Mouse (Mus musculus): Measurements from ENCODE around the gene Lrif1. TPM values are rescaled to one million over a fixed set of nuclear protein-coding genes. Genes with fewer than 3 reads are reported as not detected.
"Not testable (repeated sequence)": the region's sequence is repeated elsewhere in the genome, so short reads cannot be mapped to it uniquely, and the experiment has no call there.

Gene Lrif1
- polyA plus RNA-seq (2016; fragmentation: Nextera tagmentation; extraction: Ambion mirVana): 14.8 and 18.2 TPM in 2 replicates

DNA sequence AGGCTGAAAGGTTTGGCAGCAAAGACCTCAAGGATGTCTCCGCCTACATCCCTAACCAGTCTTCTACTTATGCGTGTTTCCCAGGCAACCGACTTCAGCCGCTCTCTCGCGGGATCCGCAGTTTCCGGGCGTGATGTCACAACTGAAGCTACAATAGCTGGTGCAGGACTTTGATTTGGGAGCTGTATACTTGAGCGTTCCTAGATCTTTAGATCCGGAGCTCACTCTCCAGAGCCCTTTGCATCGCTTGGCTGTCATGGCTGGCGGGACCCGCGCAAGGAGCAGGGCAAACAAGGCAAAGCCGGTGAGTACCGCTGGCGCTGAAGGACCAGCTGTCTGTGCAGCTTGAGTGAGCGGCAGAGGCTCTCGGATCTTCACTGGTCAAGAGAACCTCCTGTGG is at the start of gene Lrif1:
Lrif1 (plus strand) TSS at position 158 of the 400 bp plus-strand sequence.
- Histone ChIP-seq H3K4me1 (no peaks in the 10 kb centered on the region), H3K9ac (peak within 1 kb of the TSS; percentile 62), H3K9me3 (no peaks in the 10 kb centered on the region), H3K4me2 (replicated peaks) (peak within 1 kb of the TSS; percentile 53), H3K4me3 (peak within 1 kb of the TSS; percentile 61), H3K27me3 (no peaks in the 10 kb centered on the region), H3K36me3 (no peaks in the 10 kb centered on the region), H3K27ac (peak within 1 kb of the TSS; percentile 74; the same call in 1 of the 2 replicates)
- WGBS: 2% methylated on average over 20 of the region's 20 CpGs
- ATAC-seq (ENCODE audit: insufficient number of reproducible peaks, insufficient read depth, low FRiP score, low TSS enrichment): peak; percentile 90

DNA sequence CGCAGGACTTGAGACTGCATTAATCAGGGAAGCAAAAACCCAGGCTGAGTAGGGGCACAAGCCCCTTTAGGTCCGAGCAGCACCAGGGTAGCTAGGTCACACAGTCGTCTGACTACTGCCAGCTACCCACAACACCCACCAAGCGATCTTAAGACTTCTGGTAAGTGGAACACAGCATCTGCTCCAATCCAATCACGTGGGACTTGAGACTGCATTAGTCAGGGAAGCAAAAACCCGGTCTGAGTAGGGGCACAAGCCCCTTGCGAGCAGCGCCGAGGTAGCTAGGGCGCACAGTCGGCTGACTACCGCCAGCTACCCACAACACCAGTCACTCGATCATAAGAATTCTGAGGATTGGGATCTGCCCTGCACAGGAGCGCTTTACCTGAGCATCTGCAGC is 12.0 kb upstream of the Lrif1 start:
- not testable (repeated sequence) for H3K27ac ChIP-seq; H3K9ac ChIP-seq; H3K27me3 ChIP-seq; H3K4me1 ChIP-seq; H3K9me3 ChIP-seq; H3K4me2 ChIP-seq (replicated peaks); H3K4me3 ChIP-seq; ATAC-seq (ENCODE audit: insufficient number of reproducible peaks, insufficient read depth, low FRiP score, low TSS enrichment); H3K36me3 ChIP-seq
- 69% methylated on average over 14 of the region's 14 CpGs for WGBS

DNA sequence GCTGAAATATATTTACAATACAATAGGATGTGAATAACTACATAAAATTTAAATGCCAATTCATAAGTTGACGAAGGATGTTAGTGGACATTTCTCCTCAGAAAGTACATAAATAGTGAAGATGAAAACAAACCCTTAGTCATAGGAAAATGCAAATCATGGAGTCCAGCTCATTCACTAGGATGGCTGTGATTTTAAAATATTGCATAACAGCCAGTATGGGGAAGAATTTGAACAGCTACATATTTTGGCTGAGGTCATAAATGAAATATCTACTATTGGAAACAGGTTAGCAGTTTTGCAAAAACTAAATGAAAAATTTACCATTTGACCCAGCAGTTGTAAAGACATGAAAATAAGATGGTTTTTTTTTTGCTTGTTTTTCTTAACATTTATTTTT is 594 bp downstream of the Lrif1 start:
- 49% methylated on average over 1 of the region's 1 CpGs for WGBS
- no peak for ATAC-seq (ENCODE audit: insufficient number of reproducible peaks, insufficient read depth, low FRiP score, low TSS enrichment)
- H3K36me3 ChIP-seq: no peaks in the 10 kb centered on the region
- H3K9ac ChIP-seq: no peak overlapping the region; the same call in 1 of the 2 replicates
- H3K9me3 ChIP-seq: no peaks in the 10 kb centered on the region; the same call in 1 of the 2 replicates
- peak overlapping the region; percentile 53 for H3K4me2 ChIP-seq (replicated peaks)
- no peak overlapping the region for H3K27ac ChIP-seq
- H3K4me3 ChIP-seq: peak overlapping the region; percentile 61
- no peaks in the 10 kb centered on the region for H3K27me3 ChIP-seq
- H3K4me1 ChIP-seq: no peaks in the 10 kb centered on the region

DNA sequence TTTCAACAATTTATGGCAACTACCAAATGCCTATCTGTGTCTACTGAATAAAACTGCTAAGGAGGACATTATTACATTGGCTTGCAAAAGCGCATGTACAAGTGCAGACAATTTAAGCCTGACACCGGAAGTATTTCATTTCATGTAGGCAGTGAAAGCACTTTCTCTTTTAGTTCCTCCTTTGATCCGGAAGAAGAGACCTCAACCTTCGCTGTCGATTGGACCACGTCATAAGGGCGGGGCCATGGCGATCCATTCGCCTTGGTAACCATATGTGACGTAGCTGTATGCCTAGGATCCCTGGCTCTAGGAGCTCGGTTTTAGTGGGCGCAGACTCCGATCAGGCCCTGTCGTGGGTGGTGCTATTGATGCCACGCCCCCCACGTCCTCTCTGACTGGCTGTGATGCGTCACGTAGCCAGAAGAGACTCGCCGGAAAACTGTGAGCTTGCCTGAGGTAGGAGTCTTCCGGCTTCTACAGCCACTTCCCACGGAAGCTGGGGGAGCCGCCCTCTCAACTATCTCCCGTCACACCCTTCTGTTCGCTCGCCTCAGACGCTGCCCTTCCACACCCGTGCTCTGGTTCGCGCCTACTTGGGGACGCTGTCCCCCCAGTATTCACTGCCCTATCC is 36.7 kb downstream of the Lrif1 start:
- peak overlapping the region; percentile 60 for H3K4me2 ChIP-seq (replicated peaks)
- no peaks in the 10 kb centered on the region for H3K27me3 ChIP-seq
- H3K27ac ChIP-seq: peak overlapping the region; percentile 90
- peak overlapping the region; percentile 44 for H3K9ac ChIP-seq
- WGBS: 1% methylated on average over 31 of the region's 31 CpGs
- H3K9me3 ChIP-seq: no peaks in the 10 kb centered on the region
- ATAC-seq (ENCODE audit: insufficient number of reproducible peaks, insufficient read depth, low FRiP score, low TSS enrichment): peak; percentile 99
- H3K4me3 ChIP-seq: peak overlapping the region; percentile 59
- no peaks in the 10 kb centered on the region for H3K4me1 ChIP-seq
- H3K36me3 ChIP-seq: no peaks in the 10 kb centered on the region

DNA sequence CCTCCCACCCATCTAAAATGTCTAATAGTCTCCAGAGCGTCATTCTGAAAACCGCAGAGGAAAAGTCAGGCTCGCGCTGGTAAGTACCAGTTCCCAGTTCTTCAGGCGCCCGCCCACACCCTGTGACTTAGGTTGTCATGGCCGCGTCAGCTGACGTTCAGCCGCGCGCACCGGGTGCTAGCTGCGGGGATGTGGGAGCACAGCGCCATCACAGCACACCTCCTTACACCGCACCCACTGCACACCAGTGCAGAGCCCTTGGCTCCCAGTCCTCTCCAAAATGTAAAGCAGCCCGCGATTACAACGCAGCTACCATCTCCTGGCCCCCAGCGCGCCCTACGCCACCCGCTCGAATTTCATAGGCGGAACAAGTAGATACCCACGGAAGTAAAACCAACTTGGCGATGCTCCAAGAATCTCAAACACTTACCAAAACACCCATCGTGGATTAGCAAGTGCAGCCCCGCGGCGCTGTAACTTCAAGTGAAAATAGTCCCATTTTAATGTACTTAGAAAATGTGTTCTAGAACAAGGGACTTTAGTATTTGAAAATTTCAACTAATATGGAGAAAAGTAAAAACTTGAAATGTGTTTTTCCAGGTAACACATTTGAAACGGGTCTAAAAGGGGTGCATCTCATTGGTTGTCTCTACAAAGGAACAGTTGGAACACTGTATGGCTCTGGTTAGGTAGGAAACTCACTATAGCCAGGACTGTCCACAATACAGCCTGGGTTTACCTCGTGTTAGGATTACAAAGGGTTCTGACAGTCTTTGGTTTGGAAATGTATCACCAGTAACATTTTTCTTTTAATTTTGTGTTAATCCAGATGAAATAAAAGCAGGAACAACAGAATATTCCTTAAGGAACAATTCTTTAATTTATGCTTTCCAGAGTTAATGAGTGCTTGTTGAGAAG is 37.5 kb downstream of the Lrif1 start:
- ATAC-seq (ENCODE audit: insufficient number of reproducible peaks, insufficient read depth, low FRiP score, low TSS enrichment): peak; percentile 93
- Histone ChIP-seq H3K9ac (peak overlapping the region; percentile 44), H3K36me3 (no peaks in the 10 kb centered on the region), H3K4me1 (no peaks in the 10 kb centered on the region), H3K27ac (peak overlapping the region; percentile 90), H3K27me3 (no peaks in the 10 kb centered on the region), H3K4me2 (replicated peaks) (peak overlapping the region; percentile 60), H3K9me3 (0 out of 2 replicates have a peak, but pooled peaks cover 4% of the 10 kb centered on the region), H3K4me3 (peak overlapping the region; percentile 59)
- 1% methylated on average over 33 of the region's 33 CpGs for WGBS

DNA sequence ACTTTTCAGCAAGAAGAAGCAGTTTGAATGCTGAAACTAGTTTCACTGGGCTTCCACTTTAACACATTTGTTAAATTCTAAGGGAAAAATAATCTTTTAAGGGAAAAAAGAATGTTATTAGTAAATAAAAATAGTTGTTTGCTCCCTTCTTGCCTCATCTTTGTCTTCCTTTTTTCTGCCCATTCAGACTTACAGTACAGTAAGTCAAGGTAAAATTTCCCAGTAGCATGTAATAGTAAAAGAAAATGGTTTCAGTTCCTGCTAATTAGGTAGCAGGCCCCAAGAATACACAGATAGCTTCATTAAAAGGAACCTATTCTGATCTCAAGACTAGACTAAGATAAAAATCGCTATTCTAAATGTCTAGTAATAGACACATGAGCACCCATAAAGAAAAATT is 71.1 kb downstream of the Lrif1 start:
- Histone ChIP-seq H3K36me3 (no peaks in the 10 kb centered on the region), H3K27ac (no peak overlapping the region), H3K9ac (no peak overlapping the region), H3K4me1 (no peaks in the 10 kb centered on the region), H3K4me2 (replicated peaks) (no peak overlapping the region), H3K27me3 (no peaks in the 10 kb centered on the region), H3K4me3 (no peak overlapping the region), H3K9me3 (no peaks in the 10 kb centered on the region)
- 75% methylated on average over 1 of the region's 1 CpGs for WGBS
- no peak for ATAC-seq (ENCODE audit: insufficient number of reproducible peaks, insufficient read depth, low FRiP score, low TSS enrichment)

DNA sequence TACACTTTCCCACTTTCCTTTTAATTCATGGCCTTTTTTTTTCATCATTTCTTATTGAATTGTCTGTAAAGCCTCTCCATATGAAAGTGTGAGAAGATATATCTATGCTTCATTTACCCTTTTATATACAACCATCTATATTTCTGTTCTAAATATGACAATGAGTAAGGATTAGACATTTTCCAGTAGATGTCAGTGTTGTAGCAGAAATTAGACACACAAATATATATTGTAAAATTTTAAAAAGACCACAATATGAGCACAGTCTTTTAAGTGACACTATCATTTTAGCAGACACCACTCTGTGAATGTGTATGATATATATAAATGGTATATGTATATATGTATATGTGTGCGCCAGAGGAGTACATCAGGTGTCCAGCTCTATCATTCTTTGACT is 87.0 kb downstream of the Lrif1 start:
- Histone ChIP-seq H3K9me3 (no peaks in the 10 kb centered on the region), H3K36me3 (no peaks in the 10 kb centered on the region), H3K4me3 (no peak overlapping the region), H3K4me2 (replicated peaks) (no peak overlapping the region), H3K27ac (no peak overlapping the region), H3K27me3 (no peaks in the 10 kb centered on the region), H3K9ac (no peak overlapping the region), H3K4me1 (no peaks in the 10 kb centered on the region)
- ATAC-seq (ENCODE audit: insufficient number of reproducible peaks, insufficient read depth, low FRiP score, low TSS enrichment): no peak
- 85% methylated on average over 1 of the region's 1 CpGs for WGBS

DNA sequence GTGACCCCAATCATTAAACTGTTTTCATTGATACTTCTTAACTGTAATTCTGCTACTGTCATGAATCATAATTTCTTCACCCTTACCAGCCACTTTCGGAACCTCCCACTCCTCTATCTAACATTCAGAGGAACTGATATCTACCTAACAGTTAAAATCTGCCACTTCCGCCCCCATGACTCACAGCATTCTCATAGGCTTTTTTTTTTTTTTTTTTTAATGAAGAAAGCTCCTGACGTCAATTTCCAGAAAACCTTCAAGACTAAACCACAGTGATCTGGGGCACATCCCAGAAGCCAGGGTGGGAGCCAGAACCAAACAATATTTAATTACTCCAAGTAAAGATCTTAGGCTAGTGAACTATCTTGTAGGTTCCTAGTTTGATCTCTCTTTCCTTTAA is 100.3 kb downstream of the Lrif1 start:
- 80% methylated on average over 3 of the region's 3 CpGs for WGBS
- Histone ChIP-seq H3K9me3 (no peaks in the 10 kb centered on the region), H3K4me1 (no peaks in the 10 kb centered on the region), H3K9ac (no peak overlapping the region), H3K4me3 (no peak overlapping the region), H3K27ac (no peak overlapping the region), H3K4me2 (replicated peaks) (no peak overlapping the region), H3K36me3 (no peaks in the 10 kb centered on the region), H3K27me3 (no peaks in the 10 kb centered on the region)
- no peak for ATAC-seq (ENCODE audit: insufficient number of reproducible peaks, insufficient read depth, low FRiP score, low TSS enrichment)

Other genes with a start within 250 kb of the Lrif1 start
- gene Dennd2d, start 202.6 kb upstream of the Lrif1 start, polyA plus RNA-seq (2016; fragmentation: Nextera tagmentation; extraction: Ambion mirVana): 1.3 and 1.7 TPM in 2 replicates
- gene Dram2, start 137.2 kb upstream of the Lrif1 start, polyA plus RNA-seq (2016; fragmentation: Nextera tagmentation; extraction: Ambion mirVana): 42.7 and 45.0 TPM in 2 replicates
- 46.4 and 47.2 TPM in 2 replicates for gene Cept1, start 137.2 kb upstream of the Lrif1 start, polyA plus RNA-seq (2016; fragmentation: Nextera tagmentation; extraction: Ambion mirVana)
- 3.1 and 3.4 TPM in 2 replicates for gene Cd53, start 105.2 kb downstream of the Lrif1 start, polyA plus RNA-seq (2016; fragmentation: Nextera tagmentation; extraction: Ambion mirVana)
- not detected in 2 replicates for gene Olfr266, start 141.3 kb downstream of the Lrif1 start, polyA plus RNA-seq (2016; fragmentation: Nextera tagmentation; extraction: Ambion mirVana)